Mouse (Mus musculus): ENCODE measurements around the gene Cnn1. TPM values are rescaled to one million over a fixed set of nuclear protein-coding genes. Genes with fewer than 3 reads are reported as not detected.
A peak's percentile ranks its signal among the peaks of the same experiment; 100 is the strongest.
"Not testable (repeated sequence)": the region's sequence is repeated elsewhere in the genome, so short reads cannot be mapped to it uniquely, and the experiment has no call there.

The Cnn1 gene
- polyA plus RNA-seq, 1 experiment from 2014 or later: 1.1 TPM

DNA sequence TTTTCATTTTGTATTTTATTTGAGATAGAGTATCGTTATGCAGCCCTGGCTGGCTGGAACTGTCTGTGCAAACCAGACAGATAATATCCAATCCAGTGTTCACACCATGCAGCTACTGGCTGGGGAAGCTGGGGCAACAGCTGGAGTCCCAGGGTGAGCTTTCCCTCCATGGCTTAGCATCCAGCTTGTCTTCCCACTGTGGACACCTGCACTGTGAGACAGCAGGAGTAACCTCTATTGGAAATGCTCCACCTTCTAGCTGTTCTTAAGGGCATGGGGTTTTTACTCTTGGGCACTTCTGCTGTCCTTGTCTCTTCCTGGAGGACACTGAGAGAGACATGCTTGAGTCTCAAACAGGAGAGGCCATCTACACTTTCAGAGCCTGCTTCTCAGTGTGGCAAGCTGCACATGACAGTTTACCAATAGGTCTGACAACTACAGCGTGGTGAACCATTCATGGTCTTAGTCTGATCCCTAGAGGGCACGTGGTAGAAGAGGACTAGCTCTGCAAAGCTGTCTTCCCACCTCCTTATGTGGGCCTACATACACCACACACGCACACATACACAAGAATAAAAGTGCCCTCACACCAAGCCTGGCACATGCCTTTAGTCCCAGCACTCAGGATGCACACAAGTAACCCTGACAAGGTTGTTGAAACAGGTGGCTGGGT is 29.0 kb upstream of the Cnn1 start:
- Histone ChIP-seq H3K4me2 (replicated peaks) (peak overlapping the region; percentile 59), H3K4me3 (replicated peaks; ENCODE audit: low read length) (peak overlapping the region; percentile 60), H3K4me1 (replicated peaks; ENCODE audit: control insufficient read depth, insufficient read depth, low read length) (peaks cover 12% of the 10 kb centered on the region), H3K9me3 (ENCODE audit: control insufficient read depth, low read length) (no peaks in the 10 kb centered on the region), H3K36me3 (replicated peaks; ENCODE audit: control insufficient read depth, insufficient read depth) (peaks cover 55% of the 10 kb centered on the region), H3K27ac (no peak overlapping the region), H3K27me3 (ENCODE audit: control insufficient read depth, insufficient read depth, low read length) (no peaks in the 10 kb centered on the region), H3K9ac (peak overlapping the region; percentile 78)
- WGBS: 68% methylated on average over 4 of the region's 4 CpGs
- ATAC-seq (ENCODE audit: low FRiP score) (0 out of 2 replicates have a peak, but pooled peaks have one; percentile 0), DNase-seq (ENCODE audit: low spot score) (no peak)

DNA sequence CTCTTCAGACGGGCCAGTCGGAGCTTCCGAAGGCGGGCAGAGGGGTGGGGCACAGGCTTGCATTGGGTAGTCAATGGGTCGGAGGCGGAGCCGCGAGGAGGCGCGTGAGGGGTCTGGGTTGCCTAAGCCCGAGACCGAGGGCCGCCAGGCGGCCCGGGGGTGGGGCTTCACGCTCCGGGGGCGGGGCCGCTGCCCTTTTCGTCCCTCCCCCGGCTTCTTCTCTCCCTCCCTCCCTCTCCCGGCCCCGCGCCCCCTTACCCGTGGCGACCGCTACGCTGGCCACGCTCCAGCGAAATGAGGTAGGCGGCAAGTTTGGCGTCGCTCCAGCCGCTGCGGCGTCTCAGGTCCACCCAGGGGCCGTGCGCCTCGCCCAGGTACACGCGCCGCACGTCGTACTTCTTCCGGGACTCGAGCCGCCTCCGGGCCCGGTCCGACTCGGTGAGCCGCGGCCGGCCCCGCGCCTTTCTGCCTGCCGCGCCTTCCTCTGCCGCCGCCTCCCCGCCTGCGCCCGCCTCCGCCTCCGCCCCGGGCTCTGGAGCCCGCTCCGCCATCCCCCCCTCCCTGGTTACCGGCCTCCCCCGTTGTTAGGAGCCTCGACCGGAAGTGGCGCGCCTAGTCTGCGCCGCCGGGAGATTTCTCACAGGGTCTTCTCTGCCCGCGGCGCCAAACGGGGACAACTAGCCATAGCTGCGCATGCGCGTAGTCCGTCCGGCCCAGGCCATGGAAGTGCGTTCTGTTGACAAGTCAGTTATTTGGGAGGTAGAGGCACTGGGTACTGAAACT is 28.0 kb upstream of the Cnn1 start, which contains the start of the genes Gm49318 and Zfp653:
Gm49318 (minus strand) TSS at position 469 of the 783 bp plus-strand sequence.
Zfp653 (minus strand) TSS at position 586 of the 783 bp plus-strand sequence.
- Histone ChIP-seq H3K9me3 (ENCODE audit: control insufficient read depth, low read length) (no peaks in the 10 kb centered on the region), H3K9ac (peak within 1 kb of the TSS; percentile 78), H3K27me3 (ENCODE audit: control insufficient read depth, insufficient read depth, low read length) (no peaks in the 10 kb centered on the region), H3K27ac (peak within 1 kb of the TSS; percentile 93), H3K4me3 (replicated peaks; ENCODE audit: low read length) (peak within 1 kb of the TSS; percentile 60), H3K4me1 (replicated peaks; ENCODE audit: control insufficient read depth, insufficient read depth, low read length) (peaks cover 12% of the 10 kb centered on the region), H3K4me2 (replicated peaks) (peak within 1 kb of the TSS; percentile 59), H3K36me3 (replicated peaks; ENCODE audit: control insufficient read depth, insufficient read depth) (peaks cover 49% of the 10 kb centered on the region)
- under 1% methylated on average over 58 of the region's 87 CpGs for WGBS
- DNase-seq (ENCODE audit: low spot score) (peak; percentile 98), ATAC-seq (ENCODE audit: low FRiP score) (peak; percentile 96)

DNA sequence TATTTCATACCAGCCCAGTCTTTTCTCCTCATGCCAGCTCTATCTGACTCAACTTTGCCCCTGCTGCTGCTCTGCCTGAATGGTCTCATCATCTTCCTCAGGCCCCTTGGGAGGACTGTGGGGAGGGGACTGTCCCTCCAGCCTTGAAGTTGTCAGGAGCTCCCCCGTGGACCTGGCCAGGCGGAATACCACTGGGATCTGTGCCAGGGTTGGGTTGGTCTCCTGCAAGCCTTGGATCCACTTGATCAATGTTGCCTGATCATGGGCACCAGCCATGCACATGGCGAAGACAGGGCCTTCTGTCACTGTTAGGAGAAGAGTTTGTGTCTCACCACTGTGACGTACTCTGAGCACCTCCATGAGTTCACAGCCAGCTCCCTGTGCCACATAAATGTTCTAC is 26.7 kb upstream of the Cnn1 start:
- no peak for ATAC-seq (ENCODE audit: low FRiP score)
- Histone ChIP-seq H3K4me1 (replicated peaks; ENCODE audit: control insufficient read depth, insufficient read depth, low read length) (peaks cover 12% of the 10 kb centered on the region), H3K27ac (no peak overlapping the region), H3K9me3 (ENCODE audit: control insufficient read depth, low read length) (no peaks in the 10 kb centered on the region), H3K4me2 (replicated peaks) (no peak overlapping the region), H3K4me3 (replicated peaks; ENCODE audit: low read length) (no peak overlapping the region), H3K9ac (no peak overlapping the region), H3K27me3 (ENCODE audit: control insufficient read depth, insufficient read depth, low read length) (no peaks in the 10 kb centered on the region), H3K36me3 (replicated peaks; ENCODE audit: control insufficient read depth, insufficient read depth) (peaks cover 56% of the 10 kb centered on the region)
- no peak for DNase-seq (ENCODE audit: low spot score)
- WGBS: 89% methylated on average over 4 of the region's 4 CpGs

DNA sequence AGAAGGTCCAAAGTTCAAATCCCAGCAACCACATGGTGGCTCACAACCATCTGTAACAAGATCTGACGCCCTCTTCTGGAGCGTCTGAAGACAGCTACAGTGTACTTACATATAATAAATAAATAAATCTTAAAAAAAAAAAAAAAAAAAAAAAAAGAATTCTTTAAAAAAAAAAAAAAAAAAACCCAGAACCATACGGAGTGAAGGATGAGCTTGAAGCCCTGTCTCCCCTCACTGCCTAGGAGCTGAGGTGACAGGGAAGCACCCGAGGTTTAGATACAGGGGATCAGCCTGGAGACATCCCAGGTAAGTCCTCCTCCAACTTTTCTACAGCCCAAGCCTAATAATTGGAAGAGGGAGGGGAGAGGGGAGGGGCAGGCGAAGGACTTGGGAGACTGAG is 23.2 kb upstream of the Cnn1 start:
- not testable (repeated sequence) for H3K27ac ChIP-seq; H3K4me1 ChIP-seq (replicated peaks; ENCODE audit: control insufficient read depth, insufficient read depth, low read length); H3K9ac ChIP-seq; DNase-seq (ENCODE audit: low spot score); H3K9me3 ChIP-seq (ENCODE audit: control insufficient read depth, low read length); H3K4me2 ChIP-seq (replicated peaks); ATAC-seq (ENCODE audit: low FRiP score); H3K27me3 ChIP-seq (ENCODE audit: control insufficient read depth, insufficient read depth, low read length); H3K4me3 ChIP-seq (replicated peaks; ENCODE audit: low read length)
- H3K36me3 ChIP-seq (replicated peaks; ENCODE audit: control insufficient read depth, insufficient read depth): peaks cover 53% of the 10 kb centered on the region
- 80% methylated on average over 5 of the region's 5 CpGs for WGBS

DNA sequence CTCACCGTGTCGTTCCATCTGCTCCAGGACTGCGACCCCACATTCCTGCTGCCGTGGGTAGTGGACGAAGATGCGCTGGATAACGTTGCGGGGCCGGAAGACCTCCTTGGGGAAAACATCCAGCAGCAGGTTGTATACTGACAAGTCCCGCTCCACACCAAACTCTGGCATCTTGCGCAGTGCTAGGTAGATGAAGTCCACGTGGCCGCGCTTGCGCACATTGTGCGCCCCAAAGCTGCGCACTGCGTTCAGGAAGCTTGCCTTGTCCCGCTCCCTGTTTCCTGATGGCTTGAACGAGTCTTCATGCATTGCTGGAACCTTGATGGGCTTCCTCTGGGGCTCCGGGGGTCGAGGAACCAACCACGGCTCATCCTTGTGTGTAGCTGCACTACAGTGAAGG is 22.8 kb upstream of the Cnn1 start:
- WGBS: 95% methylated on average over 23 of the region's 23 CpGs
- Histone ChIP-seq H3K4me2 (replicated peaks) (no peak overlapping the region), H3K27ac (no peak overlapping the region), H3K27me3 (ENCODE audit: control insufficient read depth, insufficient read depth, low read length) (no peaks in the 10 kb centered on the region), H3K9me3 (ENCODE audit: control insufficient read depth, low read length) (no peaks in the 10 kb centered on the region), H3K4me3 (replicated peaks; ENCODE audit: low read length) (no peak overlapping the region), H3K4me1 (replicated peaks; ENCODE audit: control insufficient read depth, insufficient read depth, low read length) (0 out of 2 replicates have a peak, but pooled peaks cover 4% of the 10 kb centered on the region), H3K36me3 (replicated peaks; ENCODE audit: control insufficient read depth, insufficient read depth) (peaks cover 53% of the 10 kb centered on the region), H3K9ac (no peak overlapping the region)
- DNase-seq (ENCODE audit: low spot score) (no peak), ATAC-seq (ENCODE audit: low FRiP score) (no peak)

DNA sequence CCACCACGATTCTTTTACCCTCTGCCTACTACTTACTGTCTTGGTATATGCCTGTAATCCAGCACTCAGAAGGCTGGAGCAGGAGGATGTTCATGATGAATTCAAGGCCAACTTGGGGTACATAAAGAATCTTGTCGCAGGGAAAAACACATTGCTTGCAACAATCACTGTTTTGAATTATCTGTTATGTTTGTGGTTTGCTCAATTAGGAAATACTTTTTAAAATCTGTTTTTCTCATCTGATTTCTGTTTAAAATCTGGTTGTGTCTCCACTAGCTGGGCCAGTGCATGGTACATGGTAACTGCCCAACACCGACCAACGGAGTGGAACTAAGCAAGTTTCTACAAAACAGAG is 14.4 kb upstream of the Cnn1 start:
- 36% methylated on average over 4 of the region's 4 CpGs for whole genome bisulfite sequencing
- Histone ChIP-seq H3K9me3 (ENCODE audit: control insufficient read depth, low read length) (no peaks in the 10 kb centered on the region), H3K4me2 (replicated peaks) (peak overlapping the region; percentile 73), H3K9ac (peak overlapping the region; percentile 80), H3K27ac (peak overlapping the region; percentile 67), H3K4me3 (replicated peaks; ENCODE audit: low read length) (peak overlapping the region; percentile 69), H3K4me1 (replicated peaks; ENCODE audit: control insufficient read depth, insufficient read depth, low read length) (peaks cover 11% of the 10 kb centered on the region), H3K27me3 (ENCODE audit: control insufficient read depth, insufficient read depth, low read length) (no peaks in the 10 kb centered on the region), H3K36me3 (replicated peaks; ENCODE audit: control insufficient read depth, insufficient read depth) (peaks cover 8% of the 10 kb centered on the region; the same call in 1 of the 2 replicates)
- DNase-seq (ENCODE audit: low spot score) (no peak), ATAC-seq (ENCODE audit: low FRiP score) (no peak)

DNA sequence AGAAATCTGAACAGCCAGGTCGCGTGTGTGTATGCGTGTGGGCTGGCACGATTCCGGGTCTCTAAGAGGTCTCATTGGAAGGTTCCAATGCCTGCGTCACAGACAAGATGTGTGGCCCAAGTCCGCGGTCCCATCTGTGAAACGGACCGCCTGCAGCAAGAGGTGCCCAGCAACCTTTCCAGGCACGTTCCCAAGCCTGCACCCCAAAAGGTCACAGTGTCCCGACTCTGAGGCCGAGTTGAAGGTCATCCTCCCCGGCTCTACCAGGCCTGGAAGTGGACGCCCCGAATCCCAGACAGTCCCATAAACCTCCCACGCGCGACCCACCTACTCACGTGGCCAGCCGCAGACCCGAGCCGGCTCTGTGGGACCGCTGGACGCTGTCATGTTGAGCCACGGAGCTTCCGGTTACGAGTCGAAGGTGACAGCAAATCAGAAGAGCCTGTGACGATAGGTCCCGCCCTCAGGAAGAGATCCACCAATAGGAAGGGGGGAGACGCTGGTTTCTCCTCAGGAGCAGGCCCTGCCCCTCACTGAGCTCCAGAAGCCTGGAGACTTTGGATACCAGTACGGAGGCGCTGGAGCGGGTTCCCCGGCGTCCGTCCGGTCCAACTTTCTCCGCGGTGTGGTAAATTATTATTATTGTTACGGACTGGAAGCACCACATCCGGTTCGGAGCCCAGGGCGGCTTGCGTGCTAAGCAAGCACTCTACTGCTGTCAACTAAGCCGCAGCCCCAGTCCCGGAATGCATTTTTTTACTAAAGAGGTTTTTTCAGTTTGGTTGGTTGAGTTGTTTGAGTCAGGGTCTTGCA is 13.8 kb upstream of the Cnn1 start, which contains the start of gene Ecsit:
Ecsit (minus strand) TSS at position 417 of the 813 bp plus-strand sequence.
- peak within 1 kb of the TSS; percentile 67 for H3K27ac ChIP-seq
- H3K9me3 ChIP-seq (ENCODE audit: control insufficient read depth, low read length): no peaks in the 10 kb centered on the region
- peaks cover 11% of the 10 kb centered on the region for H3K4me1 ChIP-seq (replicated peaks; ENCODE audit: control insufficient read depth, insufficient read depth, low read length)
- peak; percentile 93 for DNase-seq (ENCODE audit: low spot score)
- WGBS: under 1% methylated on average over 48 of the region's 48 CpGs
- H3K9ac ChIP-seq: peak within 1 kb of the TSS; percentile 80
- H3K36me3 ChIP-seq (replicated peaks; ENCODE audit: control insufficient read depth, insufficient read depth): peaks cover 2% of the 10 kb centered on the region; the same call in 1 of the 2 replicates
- no peaks in the 10 kb centered on the region for H3K27me3 ChIP-seq (ENCODE audit: control insufficient read depth, insufficient read depth, low read length)
- peak; percentile 99 for ATAC-seq (ENCODE audit: low FRiP score)
- H3K4me2 ChIP-seq (replicated peaks): peak within 1 kb of the TSS; percentile 73
- peak within 1 kb of the TSS; percentile 69 for H3K4me3 ChIP-seq (replicated peaks; ENCODE audit: low read length)

DNA sequence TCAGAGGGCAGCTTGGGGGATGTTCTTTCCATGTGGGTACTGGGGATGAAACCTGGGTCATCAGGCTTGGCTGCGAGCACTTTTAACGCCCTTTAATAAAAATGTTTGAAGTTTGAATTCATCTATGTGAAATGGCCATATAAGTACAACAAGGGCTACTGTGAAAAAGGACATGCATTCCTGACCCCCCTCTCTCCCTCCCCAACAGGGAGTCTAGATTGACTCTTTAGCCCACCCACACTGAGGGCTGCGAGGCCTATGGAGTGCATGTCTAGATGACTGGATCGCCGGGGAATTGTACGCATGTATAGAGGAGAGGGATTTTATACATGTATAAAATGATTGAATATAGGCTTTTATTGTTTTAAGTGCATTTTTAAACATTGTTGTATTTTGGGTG is 13.0 kb upstream of the Cnn1 start:
- no peaks in the 10 kb centered on the region for H3K27me3 ChIP-seq (ENCODE audit: control insufficient read depth, insufficient read depth, low read length)
- 86% methylated on average over 6 of the region's 6 CpGs for WGBS
- peak overlapping the region; percentile 73 for H3K4me2 ChIP-seq (replicated peaks)
- peak overlapping the region; percentile 66 for H3K27ac ChIP-seq
- no peak for DNase-seq (ENCODE audit: low spot score)
- H3K9ac ChIP-seq: peak overlapping the region; percentile 80
- H3K9me3 ChIP-seq (ENCODE audit: control insufficient read depth, low read length): no peaks in the 10 kb centered on the region
- no peak for ATAC-seq (ENCODE audit: low FRiP score)
- no peaks in the 10 kb centered on the region; the same call in 1 of the 2 replicates for H3K36me3 ChIP-seq (replicated peaks; ENCODE audit: control insufficient read depth, insufficient read depth)
- H3K4me3 ChIP-seq (replicated peaks; ENCODE audit: low read length): peak overlapping the region; percentile 69
- peaks cover 11% of the 10 kb centered on the region for H3K4me1 ChIP-seq (replicated peaks; ENCODE audit: control insufficient read depth, insufficient read depth, low read length)

Data from hindbrain, embryonic 14.5 days (tissue).